Mouse (Mus musculus): Measurements from ENCODE around the gene Hrh1.
"Not testable (repeated sequence)": the region's sequence is repeated elsewhere in the genome, so short reads cannot be mapped to it uniquely, and the experiment has no call there.

The Hrh1 gene

GRCm38 (mm10) chr6:114461536-114461935, 63.8 kb downstream of the Hrh1 start:
- peak; percentile 24 for DNase-seq (ENCODE audit: low spot score)

- DNase-seq (ENCODE audit: low spot score) = no peak
Measured at GRCm38 (mm10) chr6:114462747-114463146, 65.0 kb downstream of the Hrh1 start.

GRCm38 (mm10) chr6:114473541-114473940, 75.8 kb downstream of the Hrh1 start:
- no peak for DNase-seq (ENCODE audit: low spot score)

GRCm38 (mm10) chr6:114474059-114474458, 76.3 kb downstream of the Hrh1 start:
- DNase-seq (ENCODE audit: low spot score) = no peak

GRCm38 (mm10) chr6:114474911-114475310, 77.2 kb downstream of the Hrh1 start:
- no peak for DNase-seq (ENCODE audit: low spot score)

- peak; percentile 70 for DNase-seq (ENCODE audit: low spot score)
Measured at GRCm38 (mm10) chr6:114478771-114479170, 81.0 kb downstream of the Hrh1 start.

GRCm38 (mm10) chr6:114479644-114480410, 82.1 kb downstream of the Hrh1 start:
- DNase-seq (ENCODE audit: low spot score) = no peak

GRCm38 (mm10) chr6:114489371-114489770, 91.6 kb downstream of the Hrh1 start:
- DNase-seq (ENCODE audit: low spot score) = no peak

- DNase-seq (ENCODE audit: low spot score) = not testable (repeated sequence)
Measured at GRCm38 (mm10) chr6:114492588-114492987, 94.9 kb downstream of the Hrh1 start.

GRCm38 (mm10) chr6:114494987-114495386, 97.3 kb downstream of the Hrh1 start:
- DNase-seq (ENCODE audit: low spot score) = peak; percentile 2

- DNase-seq (ENCODE audit: low spot score) = not testable (repeated sequence)
Measured at GRCm38 (mm10) chr6:114514038-114514437, 116.3 kb downstream of the Hrh1 start.

- DNase-seq (ENCODE audit: low spot score) = not testable (repeated sequence)
Measured at GRCm38 (mm10) chr6:114528709-114529108, 131.0 kb downstream of the Hrh1 start.

Measured in adipocyte (in vitro differentiated cells).